Mouse (Mus musculus): ENCODE results near the gene Olfr128. TPM values are rescaled to one million over a fixed set of nuclear protein-coding genes. Genes with fewer than 3 reads are reported as not detected.

The Olfr128 gene
- not detected in 2 replicates for polyA plus RNA-seq (2021; fragmentation: Nextera tagmentation)
- long read RNA-seq, experiment 1 = 0 reads
- long read RNA-seq, experiment 2 = 0 reads

DNA sequence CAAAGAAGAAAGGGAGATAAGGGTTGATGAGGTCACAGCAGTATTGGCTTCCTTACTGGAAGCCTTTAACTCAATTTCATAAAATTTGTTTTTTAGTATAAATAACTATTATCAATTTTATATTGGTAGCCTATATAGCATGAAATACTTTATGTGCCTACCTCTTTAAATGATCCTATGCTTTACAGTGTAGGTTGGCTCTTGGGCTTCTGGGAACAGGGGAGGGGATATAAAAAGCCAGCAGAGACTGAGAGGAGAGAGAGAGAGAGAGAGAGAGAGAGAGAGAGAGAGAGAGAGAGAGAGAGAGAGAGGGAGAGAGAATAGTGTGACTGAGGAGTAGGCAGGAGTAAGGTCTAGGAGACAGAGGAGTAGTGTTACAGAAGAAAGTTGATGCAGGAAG lies at the start of gene Olfr128:
Olfr128 (plus strand) TSS at position 301 of the 400 bp plus-strand sequence.

DNA sequence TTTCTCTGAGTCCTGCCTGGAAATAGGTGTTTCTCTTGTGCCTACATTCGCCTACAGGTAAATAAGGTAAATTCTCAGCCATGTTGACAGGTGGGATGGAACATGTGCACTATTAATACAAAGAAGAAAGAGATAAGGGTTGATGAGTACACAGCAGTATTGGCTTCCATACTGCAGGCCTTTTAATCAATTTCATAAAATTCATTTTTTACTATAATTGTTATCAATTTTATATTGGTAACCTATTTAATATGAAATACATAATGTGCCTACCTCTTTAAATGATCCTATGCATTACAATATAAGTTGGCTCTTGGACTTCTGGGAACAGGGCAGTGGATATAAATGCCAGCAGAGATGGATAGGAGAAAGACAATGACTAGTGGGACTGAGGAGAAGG lies 20.2 kb upstream of the Olfr128 start, which contains the start of gene Olfr127:
Olfr127 (plus strand) TSS at position 301 of the 400 bp plus-strand sequence.

GRCm38 (mm10) chr17:37952979-37953378 lies 32.6 kb downstream of the Olfr128 start, which contains the start of gene Olfr761:
Gene Olfr761 (minus strand): TSS chr17:37953079.

Other genes with a start within 250 kb of the Olfr128 start
- not detected in 2 replicates for gene Olfr119, start 224.0 kb upstream of the Olfr128 start, polyA plus RNA-seq (2021; fragmentation: Nextera tagmentation)
- not detected in 2 replicates for gene Olfr120, start 198.7 kb upstream of the Olfr128 start, polyA plus RNA-seq (2021; fragmentation: Nextera tagmentation)
- not detected in 2 replicates for gene Olfr121, start 171.7 kb upstream of the Olfr128 start, polyA plus RNA-seq (2021; fragmentation: Nextera tagmentation)
- gene Olfr122, start 151.9 kb upstream of the Olfr128 start, polyA plus RNA-seq (2021; fragmentation: Nextera tagmentation) = not detected in 2 replicates
- not detected in 2 replicates for gene Olfr123, start 127.0 kb upstream of the Olfr128 start, polyA plus RNA-seq (2021; fragmentation: Nextera tagmentation)
- not detected in 2 replicates for gene Olfr124, start 120.7 kb upstream of the Olfr128 start, polyA plus RNA-seq (2021; fragmentation: Nextera tagmentation)
- not detected in 2 replicates for gene Olfr125, start 87.6 kb upstream of the Olfr128 start, polyA plus RNA-seq (2021; fragmentation: Nextera tagmentation)
- not detected in 2 replicates for gene Olfr126, start 73.1 kb upstream of the Olfr128 start, polyA plus RNA-seq (2021; fragmentation: Nextera tagmentation)
- gene Olfr127, start 20.1 kb upstream of the Olfr128 start, polyA plus RNA-seq (2021; fragmentation: Nextera tagmentation) = not detected in 2 replicates
- not detected in 2 replicates for gene Olfr761, start 32.5 kb downstream of the Olfr128 start, polyA plus RNA-seq (2021; fragmentation: Nextera tagmentation)
- gene Olfr129, start 139.5 kb downstream of the Olfr128 start, polyA plus RNA-seq (2021; fragmentation: Nextera tagmentation) = not detected in 2 replicates
- gene Olfr130, start 143.4 kb downstream of the Olfr128 start, polyA plus RNA-seq (2021; fragmentation: Nextera tagmentation) = not detected in 2 replicates
- gene Olfr131, start 168.1 kb downstream of the Olfr128 start, polyA plus RNA-seq (2021; fragmentation: Nextera tagmentation) = not detected in 2 replicates
- not detected in 2 replicates for gene Olfr132, start 214.0 kb downstream of the Olfr128 start, polyA plus RNA-seq (2021; fragmentation: Nextera tagmentation)
- not detected in 2 replicates for gene Olfr133, start 224.7 kb downstream of the Olfr128 start, polyA plus RNA-seq (2021; fragmentation: Nextera tagmentation)

All from layer of hippocampus, adult 6 months (tissue).